ENCODE assay signal across 7 mouse cellular contexts in genomic region chr13:24799378-24799777, GRCm38 (mm10). TPM values are rescaled to one million over a fixed set of nuclear protein-coding genes. Genes with fewer than 3 reads are reported as not detected.
DNase-seq lines count a peak whose midpoint lies in the region; ATAC-seq lines count a peak whose summit lies in the region.

No protein-coding gene starts in this region.

- H3K4me1 ChIP-seq in lung, embryonic 16.5 days (replicated peaks; ENCODE audit: control insufficient read depth, insufficient read depth, low read length): peaks cover 3% of the 10 kb centered on the region; the same call in 1 of the 2 replicates
- peaks cover 13% of the 10 kb centered on the region for H3K4me1 ChIP-seq in forebrain, embryonic 14.5 days (ENCODE audit: control insufficient read depth, insufficient read depth, low read length)
- peaks cover 5% of the 10 kb centered on the region; the same call in 1 of the 2 replicates for H3K4me1 ChIP-seq in limb, embryonic 11.5 days (ENCODE audit: control insufficient read depth, insufficient read depth, low read length)
- H3K4me1 ChIP-seq in stomach, embryonic 15.5 days: 0 out of 2 replicates have a peak, but pooled peaks cover 9% of the 10 kb centered on the region

- no peaks in the 10 kb centered on the region for H3K36me3 ChIP-seq in lung, embryonic 16.5 days (ENCODE audit: control insufficient read depth, insufficient read depth, low read length)
- no peaks in the 10 kb centered on the region for H3K36me3 ChIP-seq in forebrain, embryonic 14.5 days (ENCODE audit: control insufficient read depth, insufficient read depth, low read length)
- no peaks in the 10 kb centered on the region for H3K36me3 ChIP-seq in limb, embryonic 11.5 days (ENCODE audit: control insufficient read depth, insufficient read depth, low read length)
- H3K36me3 ChIP-seq in stomach, embryonic 15.5 days: no peaks in the 10 kb centered on the region

- no peak for DNase-seq in lung, postnatal 14 days
- DNase-seq in forebrain, embryonic 14.5 days (ENCODE audit: low spot score): no peak
- no peak for DNase-seq in limb, embryonic 11.5 days (ENCODE audit: low spot score)
- DNase-seq in urinary bladder, postnatal 36 days (ENCODE audit: low spot score in 2 of 2): no peak
- no peak for DNase-seq in ovary, adult 18-20 months (ENCODE audit: low spot score)

- peak overlapping the region; percentile 89 for H3K4me2 ChIP-seq in lung, embryonic 16.5 days (ENCODE audit: low read depth, low read length)
- peak overlapping the region; percentile 88 for H3K4me2 ChIP-seq in forebrain, embryonic 14.5 days (ENCODE audit: low read length)
- peak overlapping the region; percentile 82; the same call in 1 of the 2 replicates for H3K4me2 ChIP-seq in limb, embryonic 11.5 days (ENCODE audit: low read depth, severe bottlenecking)
- peak overlapping the region; percentile 72 for H3K4me2 ChIP-seq in stomach, embryonic 15.5 days

- peak overlapping the region; percentile 93 for H3K4me3 ChIP-seq in lung, embryonic 16.5 days (ENCODE audit: low read length)
- H3K4me3 ChIP-seq in forebrain, embryonic 14.5 days (ENCODE audit: low read depth, low read length): peak overlapping the region; percentile 98
- peak overlapping the region; percentile 98 for H3K4me3 ChIP-seq in limb, embryonic 11.5 days (ENCODE audit: low read depth, low read length)
- H3K4me3 ChIP-seq in stomach, embryonic 15.5 days (replicated peaks): peak overlapping the region; percentile 98

- 63% methylated on average over 5 of the region's 5 CpGs for WGBS in lung, embryonic 16.5 days
- WGBS in forebrain, embryonic 14.5 days: 73% methylated on average over 5 of the region's 5 CpGs
- 67% methylated on average over 5 of the region's 5 CpGs for WGBS in limb, embryonic 11.5 days
- WGBS in stomach, embryonic 15.5 days: 64% methylated on average over 5 of the region's 5 CpGs

- no peak for ATAC-seq in lung, embryonic 16.5 days (ENCODE audit: low read depth)
- no peak for ATAC-seq in forebrain, embryonic 14.5 days
- no peak for ATAC-seq in limb, embryonic 11.5 days (ENCODE audit: insufficient number of reproducible peaks, low FRiP score, low TSS enrichment, low read depth)
- ATAC-seq in stomach, embryonic 15.5 days (ENCODE audit: insufficient read depth, low FRiP score, low read depth): no peak

- H3K9me3 ChIP-seq in lung, embryonic 16.5 days (ENCODE audit: control insufficient read depth, low read length): no peaks in the 10 kb centered on the region
- no peaks in the 10 kb centered on the region for H3K9me3 ChIP-seq in forebrain, embryonic 14.5 days (replicated peaks; ENCODE audit: control insufficient read depth, low read length)
- H3K9me3 ChIP-seq in limb, embryonic 11.5 days (ENCODE audit: control insufficient read depth, low read length): no peaks in the 10 kb centered on the region
- no peaks in the 10 kb centered on the region for H3K9me3 ChIP-seq in stomach, embryonic 15.5 days

- H3K9ac ChIP-seq in lung, embryonic 16.5 days (ENCODE audit: low read length): peak overlapping the region; percentile 77
- no peak overlapping the region for H3K9ac ChIP-seq in forebrain, embryonic 14.5 days (ENCODE audit: low read length)
- no peak overlapping the region for H3K9ac ChIP-seq in limb, embryonic 11.5 days (ENCODE audit: low read length)
- no peak overlapping the region for H3K9ac ChIP-seq in stomach, embryonic 15.5 days

- no peak overlapping the region for H3K27ac ChIP-seq in lung, embryonic 16.5 days (ENCODE audit: low read length)
- H3K27ac ChIP-seq in forebrain, embryonic 14.5 days (ENCODE audit: low read depth, low read length): no peak overlapping the region
- no peak overlapping the region for H3K27ac ChIP-seq in limb, embryonic 11.5 days (replicated peaks; ENCODE audit: low read depth, low read length)
- H3K27ac ChIP-seq in stomach, embryonic 15.5 days: 0 out of 2 replicates have a peak overlapping the region, but pooled peaks have one; percentile 86

- H3K27me3 ChIP-seq in lung, embryonic 16.5 days (ENCODE audit: control insufficient read depth, insufficient read depth, low read depth, low read length): no peaks in the 10 kb centered on the region
- no peaks in the 10 kb centered on the region for H3K27me3 ChIP-seq in forebrain, embryonic 14.5 days (replicated peaks; ENCODE audit: control insufficient read depth, insufficient read depth, low read length)
- H3K27me3 ChIP-seq in limb, embryonic 11.5 days (ENCODE audit: control insufficient read depth, insufficient read depth, low read length): no peaks in the 10 kb centered on the region
- no peaks in the 10 kb centered on the region for H3K27me3 ChIP-seq in stomach, embryonic 15.5 days (replicated peaks)

RNA-seq across cellular contexts. Expression of gene BC005537, which starts 2.1 kb away (rescaled TPM):
- 12.7 and 16.1 TPM in 2 replicates for polyA plus RNA-seq in lung, embryonic 16.5 days (2015; fragmentation: Nextera tagmentation; extraction: Ambion mirVana)
- polyA plus RNA-seq in forebrain, embryonic 14.5 days (2014; fragmentation: Nextera tagmentation; extraction: Ambion mirVana): 50.3 and 57.9 TPM in 2 replicates
- polyA plus RNA-seq in limb, embryonic 11.5 days (2014; fragmentation: Nextera tagmentation; extraction: Ambion mirVana): 18.4 and 20.4 TPM in 2 replicates
- polyA plus RNA-seq in stomach, embryonic 15.5 days (2015; fragmentation: Nextera tagmentation; extraction: Ambion mirVana): 12.5 and 14.2 TPM in 2 replicates

RNA-seq across cellular contexts. Expression of gene Acot13, which starts 32.0 kb away (rescaled TPM):
- 68.7 and 74.2 TPM in 2 replicates for polyA plus RNA-seq in lung, embryonic 16.5 days (2015; fragmentation: Nextera tagmentation; extraction: Ambion mirVana)
- 66.1 and 73.3 TPM in 2 replicates for polyA plus RNA-seq in forebrain, embryonic 14.5 days (2014; fragmentation: Nextera tagmentation; extraction: Ambion mirVana)
- 71.1 and 71.4 TPM in 2 replicates for polyA plus RNA-seq in limb, embryonic 11.5 days (2014; fragmentation: Nextera tagmentation; extraction: Ambion mirVana)
- 102 and 103 TPM in 2 replicates for polyA plus RNA-seq in stomach, embryonic 15.5 days (2015; fragmentation: Nextera tagmentation; extraction: Ambion mirVana)

RNA-seq across cellular contexts. Expression of gene Tdp2, which starts 32.1 kb away (rescaled TPM):
- 45.8 and 52.7 TPM in 2 replicates for polyA plus RNA-seq in lung, embryonic 16.5 days (2015; fragmentation: Nextera tagmentation; extraction: Ambion mirVana)
- 44.9 and 45.1 TPM in 2 replicates for polyA plus RNA-seq in forebrain, embryonic 14.5 days (2014; fragmentation: Nextera tagmentation; extraction: Ambion mirVana)
- polyA plus RNA-seq in limb, embryonic 11.5 days (2014; fragmentation: Nextera tagmentation; extraction: Ambion mirVana): 73.7 and 79.4 TPM in 2 replicates
- 52.3 and 56.3 TPM in 2 replicates for polyA plus RNA-seq in stomach, embryonic 15.5 days (2015; fragmentation: Nextera tagmentation; extraction: Ambion mirVana)

RNA-seq across cellular contexts. Expression of gene Gmnn, which starts 37.7 kb away (rescaled TPM):
- 103 and 110 TPM in 2 replicates for polyA plus RNA-seq in lung, embryonic 16.5 days (2015; fragmentation: Nextera tagmentation; extraction: Ambion mirVana)
- polyA plus RNA-seq in forebrain, embryonic 14.5 days (2014; fragmentation: Nextera tagmentation; extraction: Ambion mirVana): 44.9 and 65.6 TPM in 2 replicates
- 151 and 169 TPM in 2 replicates for polyA plus RNA-seq in limb, embryonic 11.5 days (2014; fragmentation: Nextera tagmentation; extraction: Ambion mirVana)
- 111 TPM in 2 replicates for polyA plus RNA-seq in stomach, embryonic 15.5 days (2015; fragmentation: Nextera tagmentation; extraction: Ambion mirVana)

RNA-seq across cellular contexts. Expression of gene D130043K22Rik, which starts 45.6 kb away (rescaled TPM):
- polyA plus RNA-seq in lung, embryonic 16.5 days (2015; fragmentation: Nextera tagmentation; extraction: Ambion mirVana): 0.20 and 0.21 TPM in 2 replicates
- 1.4 and 2.6 TPM in 2 replicates for polyA plus RNA-seq in forebrain, embryonic 14.5 days (2014; fragmentation: Nextera tagmentation; extraction: Ambion mirVana)
- 0.09 and 0.11 TPM in 2 replicates for polyA plus RNA-seq in limb, embryonic 11.5 days (2014; fragmentation: Nextera tagmentation; extraction: Ambion mirVana)
- polyA plus RNA-seq in stomach, embryonic 15.5 days (2015; fragmentation: Nextera tagmentation; extraction: Ambion mirVana): 0.51 and 0.79 TPM in 2 replicates
